Mouse (Mus musculus): ENCODE results near the gene Srr. TPM values are rescaled to one million over a fixed set of nuclear protein-coding genes. Genes with fewer than 3 reads are reported as not detected.

The Srr gene
- total and polyA plus RNA-seq, 3 experiments, result 5.2 to 6.8 TPM; not detected in 1

DNA sequence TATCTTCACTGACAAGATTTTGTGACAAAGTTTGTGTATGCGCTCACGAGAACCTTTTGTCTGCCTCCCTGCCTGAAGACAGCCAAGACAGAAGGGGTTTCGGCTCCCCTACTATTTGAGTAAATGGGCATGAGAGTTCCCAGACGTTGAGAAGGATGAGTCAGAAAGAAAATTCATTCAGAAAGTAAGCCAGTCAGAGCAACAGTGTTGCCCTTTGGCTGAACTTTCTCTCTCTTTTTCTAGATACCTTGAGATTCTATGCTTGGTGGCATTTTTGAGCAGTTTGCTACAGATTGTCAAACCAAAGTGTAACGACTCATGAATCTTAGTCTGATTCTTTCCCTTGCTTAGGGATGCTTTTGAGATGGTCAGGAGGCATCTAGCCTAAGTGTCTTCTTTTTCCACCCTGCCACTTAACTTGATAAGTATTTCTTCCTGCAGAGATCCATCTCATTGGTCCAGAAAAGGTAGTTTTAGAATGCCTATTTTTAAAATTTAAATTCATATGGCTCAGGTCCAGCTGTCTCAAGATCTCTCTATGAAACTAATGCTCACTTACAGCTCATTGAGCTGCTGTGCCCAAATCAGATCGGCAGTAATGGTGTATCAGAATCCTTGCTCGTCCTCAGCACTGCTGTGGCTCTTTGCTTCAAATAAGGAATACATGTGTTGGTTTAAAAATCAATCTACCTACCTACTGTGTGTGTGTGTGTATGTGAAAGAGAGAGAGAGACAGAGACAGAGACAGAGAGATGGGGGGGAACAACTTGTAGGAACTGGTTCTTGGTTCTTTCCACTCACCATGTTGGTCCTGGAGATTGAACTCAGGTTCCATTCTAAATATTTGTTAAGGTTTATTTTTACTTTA, 47.8 kb upstream of the Srr start:
- no peaks in the 10 kb centered on the region; the same call in 1 of the 2 replicates for H3K79me2 ChIP-seq (ENCODE audit: control insufficient read depth, insufficient read depth, low read length, poor library complexity)
- peaks cover 4 to 12% of the 10 kb centered on the region in 2 experiments; a peak in 3 of 4 replicates for H3K4me1 ChIP-seq (ENCODE audit: control insufficient read depth in 1 of 2, insufficient read depth in 2 of 2, low read length in 2 of 2)
- no peak overlapping the region for H3K4me3 ChIP-seq (ENCODE audit: control insufficient read depth in 1 of 2, insufficient read depth in 1 of 2, low read depth in 2 of 2, low read length in 2 of 2)
- no peak overlapping the region for H3K27ac ChIP-seq (ENCODE audit: control insufficient read depth, low read depth, low read length)
- DNase-seq (ENCODE audit: low read depth, low spot score), result no peak
- H3K27me3 ChIP-seq (ENCODE audit: control insufficient read depth in 1 of 2, insufficient read depth in 2 of 2, low read length in 2 of 2), result no peaks in the 10 kb centered on the region
- no peaks in the 10 kb centered on the region for H3K9me3 ChIP-seq (replicated peaks; ENCODE audit: insufficient read depth, low read length)
- H3K9ac ChIP-seq (ENCODE audit: control insufficient read depth, low read depth, low read length, poor library complexity, severe bottlenecking), result no peak overlapping the region
- H3K36me3 ChIP-seq (ENCODE audit: control insufficient read depth in 1 of 2, insufficient read depth in 2 of 2, low read length in 2 of 2), result peaks cover 0 to 18% of the 10 kb centered on the region in 2 experiments; a peak in 3 of 4 replicates
- no peak for TF ChIP-seq POLR2AphosphoS5 (IDR thresholded peaks at IDR 0.05; ENCODE audit: borderline replicate concordance, low read depth, low read length)

DNA sequence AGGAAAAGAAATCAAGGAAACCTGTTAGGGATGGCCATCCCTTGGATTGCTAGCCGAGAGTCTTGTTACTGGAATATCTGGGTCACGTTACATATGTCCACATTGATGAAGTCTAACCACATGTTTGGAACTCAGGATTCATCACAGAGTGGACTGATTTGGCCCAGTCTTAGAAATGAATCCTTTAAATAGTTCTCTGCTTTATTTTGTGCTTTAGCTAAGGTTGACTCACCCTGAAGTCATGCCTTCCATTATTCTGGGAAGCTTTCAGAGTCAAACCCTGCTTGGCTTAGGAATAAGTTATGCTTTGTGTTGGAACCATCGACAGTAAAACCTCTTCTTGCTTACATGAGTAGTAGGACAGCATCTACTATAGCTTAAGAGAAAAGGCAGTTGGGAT, 39.8 kb upstream of the Srr start:
- no peak overlapping the region for H3K9ac ChIP-seq (ENCODE audit: control insufficient read depth, low read depth, low read length, poor library complexity, severe bottlenecking)
- no peaks in the 10 kb centered on the region for H3K9me3 ChIP-seq (replicated peaks; ENCODE audit: insufficient read depth, low read length)
- H3K79me2 ChIP-seq (ENCODE audit: control insufficient read depth, insufficient read depth, low read length, poor library complexity), result no peaks in the 10 kb centered on the region
- H3K27ac ChIP-seq (ENCODE audit: control insufficient read depth, low read depth, low read length), result no peak overlapping the region
- H3K4me1 ChIP-seq (ENCODE audit: control insufficient read depth in 1 of 2, insufficient read depth in 2 of 2, low read length in 2 of 2), result no peaks in the 10 kb centered on the region
- H3K36me3 ChIP-seq (ENCODE audit: control insufficient read depth in 1 of 2, insufficient read depth in 2 of 2, low read length in 2 of 2), result peaks cover 0 to 4% of the 10 kb centered on the region in 2 experiments; a peak in 2 of 4 replicates
- H3K4me3 ChIP-seq (ENCODE audit: control insufficient read depth in 1 of 2, insufficient read depth in 1 of 2, low read depth in 2 of 2, low read length in 2 of 2), result no peak overlapping the region
- DNase-seq (ENCODE audit: low read depth, low spot score), result no peak
- no peaks in the 10 kb centered on the region for H3K27me3 ChIP-seq (ENCODE audit: control insufficient read depth in 1 of 2, insufficient read depth in 2 of 2, low read length in 2 of 2)
- no peak for TF ChIP-seq GATA1 (IDR thresholded peaks at IDR 0.05; ENCODE audit: low read depth, low read length)
- TF ChIP-seq MYC (IDR thresholded peaks at IDR 0.05; ENCODE audit: low read depth, low read length), result no peak
- no peak for TF ChIP-seq SMC3 (IDR thresholded peaks at IDR 0.05; ENCODE audit: low read depth, low read length)
- TF ChIP-seq CHD2 (IDR thresholded peaks at IDR 0.05; ENCODE audit: low read length), result no peak
- no peak for TF ChIP-seq SIN3A (IDR thresholded peaks at IDR 0.05; ENCODE audit: low read length)
- no peak for TF ChIP-seq TBP (IDR thresholded peaks at IDR 0.05; ENCODE audit: low read depth, low read length)
- no peak for TF ChIP-seq ZKSCAN1 (IDR thresholded peaks at IDR 0.05; ENCODE audit: low read depth, low read length)
- no peak for TF ChIP-seq USF1 (IDR thresholded peaks at IDR 0.05; ENCODE audit: low read depth, low read length)
- no peak for TF ChIP-seq RAD21 (IDR thresholded peaks at IDR 0.05; ENCODE audit: low read depth, low read length)
- no peak for TF ChIP-seq NRF1 (IDR thresholded peaks at IDR 0.05; ENCODE audit: insufficient read depth, low read depth, low read length, poor library complexity, severe bottlenecking)
- TF ChIP-seq MYB (IDR thresholded peaks at IDR 0.05; ENCODE audit: low read depth, low read length), result no peak
- TF ChIP-seq MXI1 (IDR thresholded peaks at IDR 0.05; ENCODE audit: low read depth, low read length), result no peak
- TF ChIP-seq RCOR1 (IDR thresholded peaks at IDR 0.05; ENCODE audit: low read depth, low read length), result no peak
